Mouse (Mus musculus): ENCODE measurements around the gene Prkag2.

Gene Prkag2

DNA sequence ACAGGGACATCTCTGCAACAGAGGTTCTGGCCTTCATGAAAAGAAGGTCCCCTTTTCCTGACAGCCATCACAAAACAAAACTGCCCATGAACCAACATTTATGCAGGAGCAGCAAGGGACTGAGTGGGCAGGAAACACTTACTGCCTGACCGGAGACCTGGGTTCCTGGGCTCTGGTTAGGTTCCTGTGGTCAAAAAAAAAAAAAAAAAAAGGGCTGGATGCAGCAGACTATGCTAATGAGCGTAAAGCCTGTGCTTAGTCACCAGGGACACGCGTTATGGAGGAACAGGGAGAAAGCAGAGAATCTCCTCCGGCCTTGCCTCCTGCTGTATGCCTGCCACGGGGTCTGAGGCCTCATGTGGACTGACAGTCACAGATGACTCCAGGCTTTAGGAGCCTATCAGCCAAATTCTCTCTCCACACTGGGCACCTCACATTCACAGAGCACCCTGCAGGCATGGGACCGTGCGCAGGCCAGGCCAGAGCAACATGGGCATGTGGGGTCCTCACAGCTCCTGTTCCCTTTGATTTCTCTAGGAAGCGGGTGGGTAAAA is 126.7 kb downstream of the Prkag2 start:
- DNase-seq (ENCODE audit: extremely low read depth, low read depth, low spot score): no peak

DNA sequence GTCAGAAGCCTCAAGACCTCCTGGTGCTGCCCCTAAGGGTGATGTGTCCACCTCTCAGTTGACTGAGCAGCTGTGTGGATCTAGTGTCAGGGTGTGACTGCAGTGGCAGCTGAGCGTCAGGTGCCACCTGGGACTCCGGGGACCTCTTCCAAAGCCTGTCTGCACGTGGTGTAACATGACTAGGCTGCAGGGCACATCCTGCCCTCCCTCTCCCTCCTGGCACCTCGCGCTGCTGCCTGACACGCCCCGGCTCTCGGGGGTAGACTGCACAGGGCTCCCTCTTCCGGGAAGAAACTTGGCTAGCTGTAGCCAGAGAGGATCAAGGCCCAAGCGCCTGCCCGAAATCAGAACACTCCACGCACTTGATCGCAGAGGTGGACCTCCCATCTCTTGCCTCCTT is 127.2 kb downstream of the Prkag2 start:
- no peak for DNase-seq (ENCODE audit: extremely low read depth, low read depth, low spot score)

DNA sequence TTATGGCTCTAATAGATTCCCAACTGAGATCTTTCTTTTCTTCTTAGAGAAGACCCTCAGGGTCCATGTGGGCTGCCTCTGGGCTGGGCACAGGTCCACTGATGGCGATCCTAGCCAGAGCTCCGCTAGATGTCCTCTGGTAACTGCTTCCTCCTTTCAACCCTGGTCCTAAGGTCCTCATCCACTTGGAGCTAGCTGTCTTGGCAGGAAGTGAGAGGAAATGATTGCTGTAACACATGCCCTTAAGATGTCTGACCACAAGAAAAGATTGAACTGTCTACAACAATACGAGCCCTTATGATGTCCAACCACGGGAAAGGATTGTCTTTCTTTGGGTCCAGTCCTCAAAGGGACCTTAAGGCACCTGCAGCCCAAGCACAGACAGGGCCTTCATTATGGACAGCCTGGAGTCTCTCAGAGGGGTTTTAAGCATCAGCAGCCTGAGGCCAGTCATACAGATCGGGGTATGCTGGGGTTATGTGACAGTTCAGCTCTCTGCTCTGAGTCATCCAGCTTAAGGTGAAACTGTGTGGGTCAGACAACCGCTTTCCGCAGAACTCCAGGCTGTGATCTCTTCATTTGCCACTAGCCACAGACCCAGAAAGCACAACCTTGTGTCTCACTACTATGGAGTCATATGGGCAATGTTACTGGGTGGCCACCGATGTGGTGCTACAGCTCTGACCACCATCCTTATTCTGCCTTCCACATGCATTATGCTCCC is 129.7 kb downstream of the Prkag2 start:
- no peak for DNase-seq (ENCODE audit: extremely low read depth, low read depth, low spot score)

DNA sequence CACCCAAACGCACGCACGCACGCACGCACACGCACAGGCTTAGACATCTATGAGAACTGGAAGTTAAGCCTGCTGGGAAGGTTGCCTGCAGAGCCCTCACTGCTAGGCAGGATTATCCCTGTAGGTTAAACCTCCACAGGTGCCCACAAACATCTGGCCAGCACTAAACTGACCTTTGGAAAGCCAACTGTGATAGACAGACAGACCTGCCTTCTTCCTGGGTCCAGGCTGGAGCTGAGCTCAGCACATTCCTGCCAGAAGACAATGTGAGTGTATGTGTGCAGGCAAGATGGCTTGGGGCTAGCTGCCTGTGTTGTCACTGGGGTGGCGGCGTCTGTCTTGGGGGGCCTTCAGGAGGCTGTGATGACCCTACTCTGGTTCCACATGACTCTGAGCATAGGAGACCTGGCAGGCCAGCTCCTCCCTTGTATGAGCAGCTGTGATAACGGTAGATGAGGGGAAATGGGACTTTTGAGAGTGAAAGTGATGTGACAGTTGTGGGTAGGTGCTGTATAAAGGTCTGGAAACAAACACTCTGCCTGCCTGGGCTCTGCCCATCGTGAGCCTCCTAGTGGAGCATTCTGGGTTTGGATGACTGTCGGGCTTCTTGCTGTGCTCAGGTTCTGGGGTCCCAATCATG is 131.1 kb downstream of the Prkag2 start:
- no peak for DNase-seq (ENCODE audit: extremely low read depth, low read depth, low spot score)

DNA sequence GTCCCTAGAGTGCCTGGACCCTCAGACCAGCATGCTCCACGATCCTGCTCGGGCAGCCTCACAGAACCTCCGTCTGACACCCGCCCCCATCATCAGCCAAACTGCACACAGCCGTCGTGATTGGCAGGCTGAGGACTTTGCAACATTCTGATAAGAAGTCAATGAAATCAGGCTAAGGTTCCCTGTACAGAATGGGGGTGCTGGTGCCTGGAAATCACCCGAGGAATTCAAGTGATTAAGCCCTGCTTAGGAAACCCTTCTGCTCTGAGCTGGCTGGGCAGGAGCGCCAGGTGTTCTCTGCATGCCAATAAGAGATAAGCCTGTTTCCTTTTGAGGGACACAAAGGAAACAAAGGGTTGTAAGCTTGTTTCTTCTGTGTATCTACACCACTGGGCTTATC is 131.7 kb downstream of the Prkag2 start:
- no peak for DNase-seq (ENCODE audit: extremely low read depth, low read depth, low spot score)

DNA sequence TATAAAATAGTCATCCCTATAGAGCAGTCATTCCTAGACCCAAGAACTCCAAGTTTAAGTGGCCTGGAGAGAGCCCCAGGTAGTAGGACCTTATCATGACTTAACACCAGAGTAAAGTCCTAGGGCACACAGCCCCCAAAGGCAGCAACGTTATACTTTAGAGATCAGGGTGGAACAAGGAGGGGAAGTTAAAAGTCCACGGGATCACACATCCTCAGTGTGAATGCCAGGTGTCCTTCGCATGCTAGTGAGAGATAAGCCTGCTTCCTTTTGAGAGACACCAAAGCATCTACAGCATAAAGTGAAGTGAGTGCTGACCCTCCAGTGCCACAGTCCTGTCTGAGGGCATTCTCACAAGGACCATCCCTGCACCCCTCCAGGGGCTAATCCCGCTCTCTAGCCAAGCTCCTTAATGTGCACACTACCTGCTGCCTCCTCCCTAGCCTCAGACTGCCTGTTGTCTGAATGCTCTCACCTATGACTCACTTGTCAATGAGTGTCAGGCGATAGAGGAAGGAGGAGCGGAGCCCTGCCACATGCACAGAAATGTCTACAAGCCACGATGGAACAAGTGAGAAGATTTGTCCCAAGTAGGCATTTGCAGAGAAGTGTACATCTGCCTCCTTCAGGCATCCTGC is 132.4 kb downstream of the Prkag2 start:
- no peak for DNase-seq (ENCODE audit: extremely low read depth, low read depth, low spot score)

DNA sequence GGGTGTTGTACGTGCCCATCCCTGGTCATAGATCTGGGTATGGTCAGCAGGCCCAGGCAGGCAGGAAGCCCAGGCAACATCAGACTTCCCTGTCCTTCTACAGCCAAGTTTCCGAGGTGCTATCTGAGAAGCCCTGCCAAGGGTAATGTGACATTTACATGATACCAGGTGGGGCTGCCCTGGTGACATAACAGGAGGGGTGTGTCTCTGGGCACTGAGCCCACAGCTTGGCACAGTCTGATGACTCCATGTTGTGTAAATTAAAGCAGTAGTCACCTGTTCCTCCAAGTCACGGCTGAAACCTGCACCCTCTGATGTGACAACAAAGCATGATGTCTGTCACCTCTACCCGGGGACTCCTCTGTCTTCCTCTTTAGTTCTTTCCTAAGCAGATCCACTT is 136.7 kb downstream of the Prkag2 start:
- no peak for DNase-seq (ENCODE audit: extremely low read depth, low read depth, low spot score)

DNA sequence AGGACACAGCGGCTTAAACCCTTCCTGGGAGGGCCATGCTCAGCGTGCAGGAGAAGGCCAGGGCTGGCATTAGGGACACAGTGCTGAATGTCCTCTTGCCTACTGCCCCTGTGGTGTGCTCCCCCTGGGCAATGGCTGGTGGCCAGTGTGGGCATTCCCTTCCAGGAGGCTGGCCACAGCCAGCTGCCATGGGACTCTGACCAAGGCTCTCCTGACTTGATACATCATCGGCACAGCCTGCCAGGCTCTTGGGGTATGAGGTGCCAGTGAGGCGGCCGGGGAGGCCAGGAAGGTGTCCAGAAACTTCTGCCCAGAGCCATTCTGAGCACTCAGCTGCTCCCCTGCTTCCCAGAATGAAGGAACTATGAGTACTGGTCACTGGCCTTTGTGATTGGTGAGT is 139.7 kb downstream of the Prkag2 start:
- DNase-seq (ENCODE audit: extremely low read depth, low read depth, low spot score): no peak

DNA sequence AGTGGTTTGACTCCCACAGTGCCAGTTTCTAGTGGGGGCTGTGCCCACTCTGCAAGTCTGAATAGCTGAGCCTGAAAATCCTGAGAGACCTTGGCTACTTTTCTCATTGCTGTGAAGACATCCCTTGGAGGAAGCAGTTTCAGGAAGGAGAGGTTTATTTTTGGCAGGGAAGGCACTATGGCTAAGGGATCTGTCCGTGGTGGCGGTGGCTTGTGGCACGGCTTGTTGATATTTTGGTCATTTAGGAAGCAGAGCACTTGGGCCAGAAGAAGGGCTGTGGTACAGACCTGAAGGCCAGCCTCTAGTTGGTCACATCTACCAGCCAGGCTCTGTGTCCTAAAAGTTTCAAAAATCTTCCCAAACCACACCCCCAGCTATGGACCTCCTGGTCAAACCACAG is 140.7 kb downstream of the Prkag2 start:
- no peak for DNase-seq (ENCODE audit: extremely low read depth, low read depth, low spot score)

DNA sequence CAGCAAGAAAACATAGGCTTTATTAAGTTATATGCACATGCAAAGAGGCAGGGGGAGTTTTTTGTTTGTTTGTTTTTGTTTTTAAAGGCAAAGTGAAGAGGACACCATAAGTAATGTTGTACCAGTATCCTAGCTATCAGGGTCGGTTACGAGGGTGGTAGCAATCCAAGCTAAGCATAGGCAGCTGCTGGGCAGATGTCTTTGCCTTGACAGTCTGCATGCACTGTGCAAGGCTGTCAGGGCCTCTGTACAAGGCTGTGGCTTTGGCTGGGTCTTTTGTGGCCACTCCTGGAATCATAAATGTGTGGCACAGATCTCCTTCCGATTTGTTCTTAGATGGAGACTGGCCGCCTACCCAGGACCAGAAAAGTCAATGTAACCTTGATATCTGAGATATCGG is 141.8 kb downstream of the Prkag2 start:
- DNase-seq (ENCODE audit: extremely low read depth, low read depth, low spot score): no peak

DNA sequence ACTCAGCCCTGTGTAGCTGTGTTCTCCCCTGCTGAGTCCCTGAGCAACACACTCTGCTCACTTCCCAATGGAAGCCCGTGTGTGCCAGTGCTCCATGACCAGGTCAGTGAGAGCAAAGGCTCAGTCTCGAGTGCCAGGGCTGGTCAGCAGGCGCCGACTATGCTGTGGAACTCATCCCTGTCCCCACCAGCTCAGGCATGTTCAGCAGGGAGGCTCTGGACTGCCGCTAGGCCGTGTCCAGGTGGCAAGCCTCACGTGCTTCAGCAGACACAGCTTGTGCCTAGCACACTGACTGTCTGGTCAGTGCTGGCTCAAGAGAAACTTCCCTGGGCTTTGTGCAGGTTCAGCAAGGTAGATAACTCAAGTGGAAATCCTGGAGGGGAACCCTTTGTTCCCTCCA is 143.6 kb downstream of the Prkag2 start:
- DNase-seq (ENCODE audit: extremely low read depth, low read depth, low spot score): no peak

DNA sequence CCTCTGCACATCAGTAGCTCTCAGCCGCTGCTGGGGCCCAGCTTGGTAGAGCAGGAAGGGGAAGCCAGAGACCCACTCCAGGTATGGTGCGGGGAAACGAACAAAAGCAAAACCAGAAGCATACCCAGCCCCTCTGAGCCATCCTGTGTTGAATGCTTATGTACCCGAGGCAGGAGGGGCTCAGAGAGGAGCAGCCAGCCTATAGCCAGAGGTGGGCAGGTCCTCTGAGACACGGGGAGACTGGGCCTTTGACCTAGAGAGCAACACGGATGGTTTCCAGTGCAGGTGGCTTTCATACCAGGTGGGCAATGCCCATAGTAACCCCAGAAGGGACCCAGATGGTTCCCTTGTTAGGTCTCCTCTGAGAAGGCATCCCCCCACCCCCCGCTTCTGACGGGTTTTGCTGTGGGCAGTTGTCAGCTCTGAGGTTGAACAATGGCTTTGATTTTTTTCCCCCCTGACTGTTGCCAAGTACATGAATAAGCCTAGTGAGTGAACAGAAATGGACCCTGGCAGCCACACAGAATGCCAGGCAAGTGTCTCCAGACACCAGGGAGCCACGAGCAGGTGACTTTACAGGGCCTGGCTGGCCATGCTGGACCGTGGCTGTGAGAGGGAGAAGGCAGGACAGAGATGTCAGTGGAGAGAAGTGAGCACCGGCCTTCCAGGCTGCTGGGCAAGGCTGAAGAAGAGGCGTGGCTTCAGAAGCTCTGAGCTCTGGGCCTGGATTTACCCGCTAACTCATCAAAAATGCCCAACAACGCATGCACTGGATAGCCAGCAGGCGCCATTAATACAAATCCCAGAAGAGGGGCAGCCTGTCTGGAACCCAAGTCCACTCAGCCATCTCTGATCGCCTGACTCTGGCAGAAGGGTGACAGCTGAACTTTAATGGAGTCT is 147.3 kb downstream of the Prkag2 start:
- no peak for DNase-seq (ENCODE audit: extremely low read depth, low read depth, low spot score)

DNA sequence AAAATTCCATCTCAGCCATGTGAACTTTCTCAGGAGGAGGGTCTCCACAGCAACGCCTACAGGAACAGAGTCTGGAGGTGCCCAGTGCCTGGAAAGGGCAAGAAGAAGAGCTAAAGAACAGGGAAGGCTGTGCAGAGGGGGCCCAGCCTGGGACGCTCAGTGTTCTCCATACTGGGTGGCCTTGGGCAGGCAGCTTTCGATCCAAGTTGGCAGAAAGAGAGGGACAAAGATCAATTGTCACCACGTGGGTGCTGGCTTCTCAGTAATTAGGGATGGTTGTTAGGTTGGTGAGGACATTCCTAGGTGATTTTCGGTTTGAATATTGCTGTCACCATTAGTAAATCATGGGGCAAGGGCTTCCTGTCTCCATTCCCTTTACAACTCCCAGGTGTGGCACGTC is 148.2 kb downstream of the Prkag2 start:
- no peak for DNase-seq (ENCODE audit: extremely low read depth, low read depth, low spot score)

DNA sequence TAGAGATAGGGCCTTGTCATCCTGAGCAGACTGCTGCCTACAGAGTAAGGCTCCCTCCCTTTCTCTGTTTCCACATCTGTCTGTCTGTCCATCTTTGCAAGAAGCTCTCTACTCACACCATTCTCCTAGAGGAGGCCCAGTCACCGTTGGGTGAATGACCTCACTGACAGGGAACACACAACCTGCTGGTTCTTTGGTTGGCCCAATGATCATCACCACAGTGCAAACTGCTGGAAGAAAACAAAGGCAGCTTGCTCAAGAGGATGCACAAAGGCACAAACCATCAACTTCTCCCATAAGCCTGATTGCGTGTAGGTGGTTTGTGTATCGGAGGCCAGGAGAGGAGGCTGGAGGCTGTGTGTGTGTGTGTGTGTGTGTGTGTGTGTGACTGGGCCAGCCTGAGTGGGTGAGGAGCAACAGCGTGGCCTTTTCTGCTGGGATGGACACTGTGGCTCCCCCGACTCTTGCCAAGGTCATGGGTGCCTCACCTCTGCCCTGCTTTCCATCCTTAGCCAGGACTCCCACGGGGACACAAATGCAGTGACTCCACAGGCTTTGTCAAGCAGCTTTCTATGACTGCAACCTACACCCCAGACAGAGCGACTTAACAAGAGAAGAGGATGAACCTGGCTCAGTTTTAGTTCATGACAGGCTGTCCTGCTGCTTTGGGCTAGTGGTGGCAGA is 149.4 kb downstream of the Prkag2 start:
- no peak for DNase-seq (ENCODE audit: extremely low read depth, low read depth, low spot score)

DNA sequence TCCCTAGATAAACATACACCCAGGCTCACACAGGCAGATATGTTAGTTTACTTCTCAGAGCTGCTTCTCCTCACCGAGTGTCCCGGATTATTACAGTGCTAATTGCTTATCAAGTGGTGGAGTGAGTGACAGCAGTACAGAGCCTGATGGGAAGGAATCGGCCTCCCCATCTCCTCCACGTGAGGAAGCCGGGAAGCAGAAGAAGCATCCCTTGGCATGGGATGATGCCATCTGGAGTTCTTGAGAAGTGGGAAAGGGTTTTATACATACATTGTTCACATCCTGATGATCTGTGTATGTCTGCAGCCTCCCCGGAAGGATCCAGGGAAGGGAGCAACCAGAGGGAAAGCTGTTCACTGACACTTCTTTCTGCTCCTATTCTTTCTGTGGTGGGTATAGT is 150.4 kb downstream of the Prkag2 start:
- DNase-seq (ENCODE audit: extremely low read depth, low read depth, low spot score): no peak

DNA sequence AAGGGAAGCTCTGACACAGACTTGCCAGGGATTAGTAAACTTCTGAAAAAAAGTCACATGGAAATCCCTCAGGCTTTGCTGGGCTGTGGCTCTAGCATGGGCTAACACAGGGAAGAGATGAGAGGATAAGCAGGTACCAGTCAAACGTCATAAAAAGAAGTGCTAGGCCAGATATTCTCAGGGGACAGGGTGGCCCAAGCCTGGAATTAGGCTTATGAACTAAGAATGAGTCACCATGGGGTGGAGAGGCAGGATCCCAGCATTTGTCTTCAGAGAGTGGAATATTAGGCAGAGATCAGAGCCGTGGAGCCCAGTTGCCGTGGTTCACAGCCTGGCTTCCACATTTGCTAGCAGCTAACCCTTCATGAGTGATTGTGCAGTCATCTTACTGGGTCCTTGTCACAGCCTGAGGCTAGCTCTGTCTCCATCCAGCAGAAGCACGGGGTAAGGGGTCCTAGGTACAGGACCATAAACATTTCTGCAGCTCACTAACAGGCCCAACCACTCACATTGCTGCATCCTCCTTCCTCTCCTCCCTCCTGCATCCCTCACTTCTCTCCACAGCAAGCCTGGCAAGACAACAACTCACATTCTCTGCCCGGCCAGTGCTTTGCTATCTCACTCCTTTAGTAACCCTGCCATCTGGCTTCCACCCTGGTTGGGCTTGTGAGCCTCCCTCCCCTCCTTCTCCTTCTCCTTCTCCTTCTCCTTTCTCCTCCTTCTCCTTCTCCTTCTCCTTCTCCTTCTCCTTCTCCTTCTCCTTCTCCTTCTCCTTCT is 162.2 kb downstream of the Prkag2 start:
- no peak for DNase-seq (ENCODE audit: extremely low read depth, low read depth, low spot score)

DNA sequence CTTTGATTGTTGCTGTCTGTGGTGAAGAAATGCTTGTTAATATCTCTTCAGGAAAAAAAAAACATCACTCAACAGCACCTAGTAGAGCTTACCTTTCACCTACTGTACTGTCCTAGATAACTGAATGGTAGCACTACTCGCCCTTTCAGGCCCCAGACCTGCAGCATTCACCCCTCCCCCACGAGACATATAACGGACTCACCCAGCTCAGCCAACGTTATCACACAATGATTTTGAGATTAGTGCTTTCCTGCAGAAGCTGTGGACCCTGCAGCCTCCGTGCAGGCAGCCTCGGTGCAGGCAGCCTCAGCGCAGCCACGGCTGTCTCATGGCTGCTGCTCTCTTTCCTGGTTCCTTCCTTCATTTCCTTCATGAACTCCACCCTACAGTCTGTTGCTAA is 164.0 kb downstream of the Prkag2 start:
- DNase-seq (ENCODE audit: extremely low read depth, low read depth, low spot score): no peak

DNA sequence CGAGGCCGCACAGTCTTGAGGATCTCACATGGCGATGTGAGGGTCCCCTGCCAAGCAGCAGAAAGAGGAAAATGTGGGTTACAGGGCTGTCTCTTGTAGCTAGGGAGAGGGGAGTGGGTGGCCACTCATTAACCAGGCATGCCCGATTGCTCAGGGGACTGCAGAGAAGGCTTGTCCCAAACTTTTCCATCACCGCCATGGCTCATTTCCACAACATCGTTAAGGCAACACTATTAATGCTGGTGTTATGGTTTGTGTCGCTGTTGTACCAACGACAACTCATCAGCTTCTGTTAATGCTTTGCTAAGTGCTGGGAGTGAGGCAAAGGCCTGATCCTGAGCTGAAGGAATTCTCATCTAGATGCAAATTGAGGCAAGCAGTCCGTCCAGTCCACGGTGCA is 165.0 kb downstream of the Prkag2 start:
- DNase-seq (ENCODE audit: extremely low read depth, low read depth, low spot score): no peak

DNA sequence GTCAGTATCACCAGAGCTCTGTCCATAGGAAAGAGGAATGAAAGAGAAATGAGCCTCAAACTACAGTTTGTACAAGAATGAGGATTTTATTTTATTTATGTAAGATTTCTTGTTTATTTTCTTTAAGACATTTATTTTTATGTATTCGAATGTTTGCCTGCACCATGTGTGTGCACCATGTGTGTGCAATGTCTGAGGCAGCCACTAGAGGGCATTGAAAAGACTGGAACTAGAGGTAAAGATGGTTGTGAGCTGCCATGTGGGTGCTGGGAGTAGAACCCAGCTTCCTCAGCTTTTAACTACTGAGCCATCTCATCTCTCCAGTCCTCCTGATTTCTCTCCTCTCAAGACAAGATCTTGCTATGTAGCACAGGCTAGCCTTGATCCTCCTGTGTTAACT is 166.7 kb downstream of the Prkag2 start:
- no peak for DNase-seq (ENCODE audit: extremely low read depth, low read depth, low spot score)

All from fat pad, adult 2 months (tissue).